Mouse (Mus musculus): ENCODE measurements around the gene Fsip2. TPM values are rescaled to one million over a fixed set of nuclear protein-coding genes. Genes with fewer than 3 reads are reported as not detected.

Fsip2 gene
- polyA plus RNA-seq (2015; fragmentation: Nextera tagmentation; extraction: Ambion mirVana), result not detected in 2 replicates

GRCm38 (mm10) chr2:82943472-82943871, at the start of gene Fsip2:
Gene Fsip2 (plus strand): TSS chr2:82943634.
- H3K4me2 ChIP-seq (replicated peaks), result no peak within 1 kb of the TSS
- 96% methylated on average over 17 of the region's 17 CpGs for WGBS
- no peaks in the 10 kb centered on the region for H3K4me1 ChIP-seq (replicated peaks)
- H3K9ac ChIP-seq, result no peak within 1 kb of the TSS
- no peaks in the 10 kb centered on the region for H3K36me3 ChIP-seq
- no peaks in the 10 kb centered on the region for H3K9me3 ChIP-seq
- no peak within 1 kb of the TSS for H3K4me3 ChIP-seq (replicated peaks)
- no peak for ATAC-seq
- H3K27me3 ChIP-seq (replicated peaks), result no peaks in the 10 kb centered on the region
- no peak within 1 kb of the TSS for H3K27ac ChIP-seq

- 84% methylated on average over 3 of the region's 3 CpGs for WGBS
- ATAC-seq, result no peak
- Histone ChIP-seq H3K4me2 (replicated peaks) (no peak overlapping the region), H3K9me3 (no peaks in the 10 kb centered on the region), H3K27ac (no peak overlapping the region), H3K9ac (no peak overlapping the region), H3K4me3 (replicated peaks) (no peak overlapping the region), H3K4me1 (replicated peaks) (no peaks in the 10 kb centered on the region), H3K36me3 (no peaks in the 10 kb centered on the region), H3K27me3 (replicated peaks) (no peaks in the 10 kb centered on the region)
Measured at GRCm38 (mm10) chr2:82963443-82963842, 20.0 kb downstream of the Fsip2 start.

GRCm38 (mm10) chr2:83025853-83026252, 82.4 kb downstream of the Fsip2 start:
- Histone ChIP-seq H3K9me3 (no peaks in the 10 kb centered on the region), H3K4me2 (replicated peaks) (no peak overlapping the region), H3K27me3 (replicated peaks) (no peaks in the 10 kb centered on the region), H3K4me3 (replicated peaks) (no peak overlapping the region), H3K9ac (no peak overlapping the region), H3K27ac (no peak overlapping the region), H3K36me3 (no peaks in the 10 kb centered on the region), H3K4me1 (replicated peaks) (no peaks in the 10 kb centered on the region; the same call in 1 of the 2 replicates)
- WGBS, result 56% methylated on average over 7 of the region's 7 CpGs
- ATAC-seq, result no peak

GRCm38 (mm10) chr2:83052914-83053690, 109.7 kb downstream of the Fsip2 start:
- 65% methylated on average over 5 of the region's 5 CpGs for WGBS
- no peak for ATAC-seq
- Histone ChIP-seq H3K9ac (no peak overlapping the region), H3K27ac (no peak overlapping the region), H3K9me3 (no peaks in the 10 kb centered on the region), H3K4me3 (replicated peaks) (no peak overlapping the region), H3K36me3 (no peaks in the 10 kb centered on the region), H3K4me2 (replicated peaks) (no peak overlapping the region), H3K4me1 (replicated peaks) (no peaks in the 10 kb centered on the region), H3K27me3 (replicated peaks) (no peaks in the 10 kb centered on the region)

All from intestine, embryonic 15.5 days (tissue).